Mouse (Mus musculus) G1E (cell line): Measurements from ENCODE around the gene Epha8. TPM values are rescaled to one million over a fixed set of nuclear protein-coding genes. Genes with fewer than 3 reads are reported as not detected.

Source experiments
- ATAC-seq: 2 replicates; pipeline ENCODE4 v1.8.0; 2016; ENCODE audit warnings: mild to moderate bottlenecking; ENCODE audit not compliant: insufficient number of reproducible peaks, poor library complexity, low FRiP score, severe bottlenecking; ENCODE audit errors: extremely low read depth
- DNase-seq: peaks from one replicate; pipeline ENCODE4 v3.0.0; 2012; ENCODE audit warnings: low spot score
- H3K27me3 ChIP-seq: 2 replicates; pipeline ENCODE4 v1.6.1; 2012; ENCODE audit warnings: mild to moderate bottlenecking, low read length, inconsistent platforms; ENCODE audit not compliant: insufficient read depth
- H3K36me3 ChIP-seq: replicated peaks from 2 replicates; pipeline ENCODE3; 2012; ENCODE audit warnings: mild to moderate bottlenecking, inconsistent platforms
- H3K4me1 ChIP-seq: 2 replicates; pipeline ENCODE4 v1.6.1; 2012; ENCODE audit warnings: low read depth, low read length, inconsistent platforms, mixed read lengths; ENCODE audit not compliant: insufficient read depth
- H3K4me3 ChIP-seq: 2 replicates; pipeline ENCODE4 v1.5.1; 2012; ENCODE audit warnings: low read depth, mild to moderate bottlenecking, inconsistent platforms, low read length, moderate library complexity, mixed read lengths
- H3K9me3 ChIP-seq: replicated peaks from 2 replicates; pipeline ENCODE4 v1.6.1; 2012; ENCODE audit warnings: inconsistent platforms
- CTCF ChIP-seq: IDR thresholded peaks from 2 replicates; pipeline ENCODE4 v1.5.1; 2012; ENCODE audit warnings: low read depth, low read length, inconsistent platforms, mixed read lengths
- GATA1 ChIP-seq: IDR thresholded peaks from 2 replicates; pipeline ENCODE4 v1.6.1; 2012; ENCODE audit warnings: borderline replicate concordance, low read length, inconsistent platforms, mixed read lengths
- GATA2 ChIP-seq: IDR thresholded peaks from 2 replicates; pipeline ENCODE4 v1.6.1; 2012; ENCODE audit warnings: low read depth, low read length, inconsistent platforms, borderline replicate concordance
- POLR2AphosphoS5 ChIP-seq: IDR thresholded peaks from 2 replicates; pipeline ENCODE4 v1.6.1; 2012; ENCODE audit warnings: low read depth, low read length, inconsistent platforms; ENCODE audit not compliant: insufficient replicate concordance
- TAL1 ChIP-seq: conservative IDR thresholded peaks from 2 replicates; pipeline ENCODE4 v1.6.1; 2012; ENCODE audit warnings: low read depth, low read length, inconsistent platforms, mixed read lengths
- polyA plus RNA-seq: library from polyadenylated mRNA; stranded (reverse); fragments of >175 nt; gene quantifications from 2 replicates; pipeline ENCODE4 v1.2.3, GENCODE M21; 2012
- total RNA-seq, 2 experiments: library from RNA; stranded (forward) in 1 of 2; stranded (reverse) in 1 of 2; fragments of 200-1000 nt in 1 of 2; fragments of >200 nt in 1 of 2; fragmentation: Nextera tagmentation in 1 of 2; gene quantifications; 2 replicates each; pipeline ENCODE4 v1.2.3; 2014 to 2017

Epha8 gene
- total and polyA plus RNA-seq, 3 experiments: 0.11 TPM; not detected in 2

- no peak for ATAC-seq
- no peak for DNase-seq
- H3K27me3 ChIP-seq: peaks cover 4% of the 10 kb centered on the region; the same call in 1 of the 2 replicates
- no peak for TF ChIP-seq POLR2AphosphoS5
- no peak for TF ChIP-seq CTCF
- no peak for TF ChIP-seq TAL1
- TF ChIP-seq GATA1: no peak
- TF ChIP-seq GATA2: no peak
- H3K4me3 ChIP-seq: no peak within 1 kb of the TSS
- H3K4me1 ChIP-seq: no peaks in the 10 kb centered on the region
- no peaks in the 10 kb centered on the region for H3K36me3 ChIP-seq
- no peaks in the 10 kb centered on the region for H3K9me3 ChIP-seq
Measured at GRCm38 (mm10) chr4:136886101-136886500, 70.5 kb downstream of the Epha8 start, which contains the start of gene C1qb. Gene C1qb (minus strand): TSS chr4:136886187.

Other genes starting within 250 kb of the Epha8 start
- gene Ephb2, start 120.8 kb downstream of the Epha8 start, total RNA-seq (2014; fragmentation: Nextera tagmentation): 0.05 and 0.08 TPM in 2 replicates
- gene Ephb2, start 120.8 kb downstream of the Epha8 start, total RNA-seq (2017): 0.12 and 0.33 TPM in 2 replicates
- 0.34 and 0.36 TPM in 2 replicates for gene Ephb2, start 120.8 kb downstream of the Epha8 start, polyA plus RNA-seq
- not detected in 2 replicates for gene C1qb, start 70.6 kb downstream of the Epha8 start, total RNA-seq (2014; fragmentation: Nextera tagmentation)
- 0.16 TPM in 1 of 2 replicates, not detected in the other for gene C1qb, start 70.6 kb downstream of the Epha8 start, total RNA-seq (2017)
- 0.09 TPM in 1 of 2 replicates, not detected in the other for gene C1qb, start 70.6 kb downstream of the Epha8 start, polyA plus RNA-seq
- gene C1qc, start 63.8 kb downstream of the Epha8 start, total RNA-seq (2014; fragmentation: Nextera tagmentation): not detected in 2 replicates
- 0.49 TPM in 1 of 2 replicates, not detected in the other for gene C1qc, start 63.8 kb downstream of the Epha8 start, total RNA-seq (2017)
- 0.04 and 0.07 TPM in 2 replicates for gene C1qc, start 63.8 kb downstream of the Epha8 start, polyA plus RNA-seq
- gene C1qa, start 58.0 kb downstream of the Epha8 start, total RNA-seq (2014; fragmentation: Nextera tagmentation): 7.4 TPM in 1 of 2 replicates, not detected in the other
- not detected in 2 replicates for gene C1qa, start 58.0 kb downstream of the Epha8 start, total RNA-seq (2017)
- not detected in 2 replicates for gene C1qa, start 58.0 kb downstream of the Epha8 start, polyA plus RNA-seq
- 15.4 and 16.7 TPM in 2 replicates for gene Zbtb40, start 92.0 kb upstream of the Epha8 start, total RNA-seq (2014; fragmentation: Nextera tagmentation)
- gene Zbtb40, start 92.0 kb upstream of the Epha8 start, total RNA-seq (2017): 13.4 and 14.4 TPM in 2 replicates
- 10.9 and 17.8 TPM in 2 replicates for gene Zbtb40, start 92.0 kb upstream of the Epha8 start, polyA plus RNA-seq